Mouse (Mus musculus) kidney, postnatal 25 days (tissue): ENCODE data around the gene Gata1.
"Not testable (repeated sequence)": the region's sequence is repeated elsewhere in the genome, so short reads cannot be mapped to it uniquely, and the experiment has no call there.

Experiments
- DNase-seq, 2 experiments: peaks; one replicate each; pipeline ENCODE4 v3.0.0; 2021; ENCODE audit warnings: mixed read lengths in 2 of 2

Gene Gata1

GRCm38 (mm10) chrX:7963829-7964626 lies 13.8 kb downstream of the Gata1 start:
- DNase-seq, result no peak

GRCm38 (mm10) chrX:7958868-7959267 lies 19.0 kb downstream of the Gata1 start:
- no peak for DNase-seq

- no peak for DNase-seq
Measured at GRCm38 (mm10) chrX:7950091-7950490, 27.8 kb downstream of the Gata1 start.

GRCm38 (mm10) chrX:7947900-7948492 lies 29.9 kb downstream of the Gata1 start:
- DNase-seq, result peak; percentile 93 to 97

DNA sequence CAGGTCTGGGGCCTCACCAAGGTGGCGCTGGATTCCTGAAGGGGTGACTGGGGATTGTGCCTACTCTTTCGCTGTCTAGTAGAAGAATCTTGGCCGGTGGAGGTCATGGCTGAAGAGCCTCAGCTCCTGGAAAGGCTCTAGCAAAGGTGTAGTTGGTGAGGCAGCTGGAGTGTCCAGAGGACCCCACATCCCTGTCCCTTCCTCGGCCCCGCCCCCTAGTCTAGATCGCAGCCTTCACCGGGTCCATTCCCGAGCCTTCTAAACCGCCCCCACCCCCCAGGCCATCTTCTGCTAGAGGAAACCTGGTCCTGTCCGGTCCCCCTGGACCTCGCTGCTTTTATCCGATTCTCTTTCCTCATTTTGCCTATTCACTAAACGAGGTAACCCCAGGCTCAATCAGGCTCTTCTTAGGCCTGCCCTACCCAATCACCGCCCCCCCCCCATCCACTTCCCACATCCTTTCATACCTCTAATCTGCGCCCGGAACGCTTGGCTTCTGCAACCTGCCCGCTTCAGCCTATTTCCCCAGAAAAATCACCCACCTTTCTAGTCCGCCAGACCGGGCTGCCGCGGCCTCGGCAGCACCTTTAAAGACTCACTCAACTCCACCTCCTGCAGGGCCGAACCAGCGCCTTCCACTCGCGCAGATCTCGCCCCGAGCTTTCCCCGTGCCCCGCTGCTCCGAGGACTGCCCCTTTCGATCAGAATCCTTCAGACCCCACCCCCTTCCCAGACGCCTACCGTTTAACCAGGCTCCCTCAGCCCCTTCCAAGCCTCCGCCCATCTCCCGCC lies 30.6 kb downstream of the Gata1 start, which contains the start of gene Hdac6:
Gene Hdac6, minus strand, starts transcription at position 782 of the 792 bp plus-strand sequence.
- DNase-seq, result peak; percentile 23 to 49

GRCm38 (mm10) chrX:7945618-7946017 lies 32.3 kb downstream of the Gata1 start:
- peak; percentile 24 to 62 for DNase-seq

GRCm38 (mm10) chrX:7937667-7938066 lies 40.2 kb downstream of the Gata1 start:
- no peak for DNase-seq

- no peak for DNase-seq
Measured at GRCm38 (mm10) chrX:7936874-7937273, 41.0 kb downstream of the Gata1 start.

DNA sequence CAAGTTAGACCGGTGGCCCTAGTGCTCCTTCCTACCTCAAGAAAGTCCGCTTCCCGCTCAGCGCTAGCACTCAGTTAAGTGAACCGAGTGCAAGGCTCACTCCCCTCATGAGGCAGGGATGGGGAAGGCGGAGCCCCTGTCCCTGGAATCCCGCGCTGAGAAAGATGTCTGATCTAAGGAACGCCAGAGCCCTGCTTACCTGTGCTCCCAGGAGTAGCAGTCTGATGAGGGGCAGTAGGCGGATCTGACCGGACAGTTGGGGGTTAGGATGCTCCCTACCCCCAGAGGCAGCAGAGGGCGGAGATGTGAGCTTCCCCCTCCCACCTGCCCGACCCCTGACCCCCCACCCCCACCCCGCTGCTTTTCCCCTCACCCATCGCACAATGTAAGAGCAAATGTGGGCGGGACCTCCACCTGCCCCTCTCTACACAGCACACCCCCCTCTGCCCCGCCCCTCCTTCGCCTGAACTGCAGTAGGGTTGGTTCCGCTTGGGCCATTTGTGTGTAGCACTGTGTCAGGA lies 49.5 kb downstream of the Gata1 start, which contains the start of gene Eras:
Gene Eras, minus strand, starts transcription at position 338 of the 521 bp plus-strand sequence.
- no peak for DNase-seq

- peak in 1 of 2 experiments; percentile 21 for DNase-seq
Measured at GRCm38 (mm10) chrX:7927116-7927515, 50.8 kb downstream of the Gata1 start.

DNA sequence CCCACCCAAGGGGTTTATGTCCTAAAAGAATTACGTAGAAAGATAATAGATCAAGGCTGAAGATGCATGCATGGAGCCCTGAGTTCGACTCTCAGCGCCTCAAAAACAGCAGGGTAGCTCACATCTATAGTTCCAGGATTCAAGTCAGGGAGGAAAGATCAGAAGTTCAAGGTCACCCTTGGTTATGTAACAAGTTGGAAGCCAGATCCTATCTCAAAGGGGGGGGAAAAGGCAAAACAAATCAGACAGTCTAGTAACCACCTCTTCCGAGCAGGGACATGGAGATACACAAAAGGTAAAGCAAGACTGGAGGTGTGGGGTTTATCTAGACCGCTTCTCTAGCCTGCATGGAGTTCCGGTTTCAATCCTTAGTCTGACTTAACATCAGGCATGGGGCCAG lies 51.6 kb downstream of the Gata1 start:
- peak in 1 of 2 experiments; percentile 14 for DNase-seq

DNA sequence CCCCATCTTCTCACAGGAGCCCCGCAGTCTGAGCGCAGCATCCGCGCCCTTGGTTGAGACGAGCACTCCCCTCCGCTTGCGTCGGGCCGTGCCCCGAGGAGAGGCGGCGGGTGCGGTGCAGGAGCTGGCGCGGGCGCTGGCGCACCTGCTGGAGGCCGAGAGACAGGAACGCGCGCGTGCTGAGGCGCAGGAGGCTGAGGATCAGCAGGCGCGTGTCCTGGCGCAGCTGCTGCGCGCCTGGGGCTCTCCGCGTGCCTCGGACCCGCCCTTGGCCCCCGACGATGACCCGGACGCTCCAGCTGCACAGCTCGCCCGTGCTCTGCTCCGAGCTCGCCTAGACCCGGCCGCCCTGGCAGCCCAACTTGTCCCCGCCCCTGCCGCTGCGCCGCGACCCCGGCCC lies 55.8 kb downstream of the Gata1 start:
- no peak for DNase-seq

- no peak for DNase-seq
Measured at GRCm38 (mm10) chrX:7919601-7920383, 58.1 kb downstream of the Gata1 start, which contains the start of gene Pcsk1n. TSS of gene Pcsk1n (plus strand) at chrX:7919822.

DNA sequence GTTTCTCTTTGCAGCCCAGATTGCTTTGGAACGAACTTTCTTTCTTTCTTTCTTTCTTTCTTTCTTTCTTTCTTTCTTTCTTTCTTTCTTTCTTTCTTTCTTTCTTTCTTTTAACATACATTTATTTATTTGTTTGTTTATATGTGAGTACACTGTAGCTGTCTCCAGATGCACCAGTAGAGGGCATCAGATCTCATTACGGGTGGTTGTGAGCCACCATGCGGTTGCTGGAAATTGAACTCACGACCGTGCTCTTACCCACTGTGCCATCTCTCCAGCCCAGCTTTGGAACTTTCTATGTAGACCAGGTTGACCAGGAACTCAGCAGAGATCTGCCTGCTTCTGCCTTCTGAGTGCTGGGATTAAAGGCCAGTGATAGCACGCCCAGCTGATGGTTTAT lies 59.9 kb downstream of the Gata1 start:
- not testable (repeated sequence) for DNase-seq

GRCm38 (mm10) chrX:7915669-7916068 lies 62.2 kb downstream of the Gata1 start:
- peak in 1 of 2 experiments; percentile 34 for DNase-seq

- no peak for DNase-seq
Measured at GRCm38 (mm10) chrX:7910473-7910872, 67.4 kb downstream of the Gata1 start.
